Mouse (Mus musculus) frontal cortex, postnatal 25 days (tissue): ENCODE measurements around the gene Srsf4.

ENCODE experiments used
- DNase-seq, 2 experiments: peaks; one replicate each; pipeline ENCODE4 v3.0.0; 2022; ENCODE audit warnings: low spot score in 2 of 2

The Srsf4 gene

DNA sequence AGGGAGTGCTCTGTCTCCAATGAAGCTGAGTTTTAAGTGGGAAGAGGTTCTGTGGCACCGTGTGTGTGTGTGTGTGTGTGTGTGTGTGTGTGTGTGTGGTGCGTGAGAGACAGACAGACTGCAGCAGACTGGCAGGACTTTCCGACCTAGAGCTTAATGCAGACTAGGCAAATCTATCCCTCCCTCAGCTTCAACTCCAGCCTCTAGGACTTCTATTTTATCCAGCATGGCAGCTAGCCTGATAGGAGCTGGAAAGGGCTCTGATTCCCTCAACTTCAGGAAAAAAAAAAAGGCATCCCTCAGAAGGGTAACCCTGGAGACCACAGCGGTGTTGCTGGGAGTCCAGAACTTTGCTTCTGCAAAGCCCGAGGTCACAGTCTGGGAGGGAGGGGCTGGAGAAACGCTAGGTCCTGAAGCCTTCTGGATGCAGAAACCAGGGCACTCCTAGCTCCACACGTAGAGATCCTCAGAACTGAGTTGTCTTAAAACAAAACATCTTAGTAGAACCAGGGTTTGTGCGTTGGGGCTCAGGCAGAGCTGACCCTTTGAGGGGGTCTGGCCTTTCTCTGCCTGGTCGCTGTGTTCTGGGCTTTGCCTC is 40.7 kb downstream of the Srsf4 start:
- no peak for DNase-seq

DNA sequence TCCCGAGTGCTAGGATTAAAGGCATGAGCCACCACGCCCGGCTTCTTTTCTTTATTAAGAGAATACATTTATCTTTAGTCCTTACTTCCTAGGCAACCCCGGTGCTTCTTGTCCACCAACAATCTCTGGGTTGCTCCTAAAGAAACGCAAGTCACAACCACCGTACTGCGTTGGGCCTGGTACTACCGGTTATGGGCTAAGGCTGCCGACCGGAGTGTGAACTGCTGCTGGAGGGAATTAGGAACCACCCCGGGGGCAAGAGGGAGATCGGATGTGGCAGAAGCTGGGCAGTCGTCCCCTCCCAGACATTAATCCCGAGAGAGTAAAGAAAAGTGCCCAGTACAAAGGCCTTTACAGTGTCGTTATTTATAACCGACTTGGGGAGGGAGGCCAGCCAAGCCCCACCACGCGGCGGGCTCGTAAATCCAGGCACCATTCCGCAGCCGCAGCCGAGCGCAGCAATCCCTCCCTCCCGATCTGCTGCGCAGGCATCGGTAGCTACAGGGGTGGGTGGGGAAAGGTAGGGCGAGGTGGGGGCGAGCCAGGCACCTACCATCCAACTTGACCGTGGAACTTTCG is 41.6 kb downstream of the Srsf4 start:
- DNase-seq: no peak

DNA sequence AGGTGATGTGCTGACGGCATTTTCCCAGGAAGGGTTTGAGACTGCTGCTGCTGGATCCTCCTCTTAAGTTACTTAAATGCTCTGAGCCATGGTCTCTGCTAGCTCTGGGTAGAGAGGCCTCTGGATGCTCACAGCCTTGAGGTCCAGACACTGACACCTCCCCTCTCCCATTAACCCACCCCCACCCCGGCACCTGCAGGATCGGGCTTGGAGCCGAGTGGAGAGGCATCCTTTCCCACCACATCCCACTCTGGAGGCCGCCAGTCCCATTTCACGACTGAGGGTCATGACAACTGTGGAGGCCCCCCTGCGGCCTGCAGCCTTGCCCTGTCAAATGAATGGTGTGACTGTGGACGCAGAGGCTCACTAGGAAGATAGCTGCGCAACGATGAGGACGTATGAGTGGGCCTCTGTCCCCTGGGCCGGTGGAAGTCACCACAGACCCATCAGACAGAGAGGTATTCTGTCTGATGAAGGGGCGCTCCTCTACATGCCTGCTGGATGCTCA is 42.5 kb downstream of the Srsf4 start:
- DNase-seq: no peak

DNA sequence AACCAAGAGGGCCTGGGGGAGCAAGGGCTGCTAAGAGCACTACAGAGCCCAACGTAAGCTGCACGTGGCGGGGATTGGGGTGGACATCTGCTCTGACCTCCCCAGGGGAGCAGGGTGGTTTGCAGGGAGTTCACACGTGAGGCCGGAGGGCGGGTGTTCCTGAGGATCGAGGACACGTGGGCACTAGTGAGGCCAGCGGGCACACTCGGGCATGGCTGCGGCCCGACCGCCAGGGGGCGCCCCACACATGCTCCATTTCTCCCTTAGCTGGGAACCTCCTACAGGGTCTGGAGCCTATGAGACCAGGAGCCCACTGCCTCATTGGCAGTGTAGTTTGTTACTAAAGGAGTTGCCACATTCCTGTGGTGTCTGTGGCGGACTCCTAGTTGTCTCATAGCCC is 43.0 kb downstream of the Srsf4 start:
- DNase-seq: peak; percentile 58 to 69

GRCm38 (mm10) chr4:131917010-131917555 is 43.7 kb downstream of the Srsf4 start:
- no peak for DNase-seq

DNA sequence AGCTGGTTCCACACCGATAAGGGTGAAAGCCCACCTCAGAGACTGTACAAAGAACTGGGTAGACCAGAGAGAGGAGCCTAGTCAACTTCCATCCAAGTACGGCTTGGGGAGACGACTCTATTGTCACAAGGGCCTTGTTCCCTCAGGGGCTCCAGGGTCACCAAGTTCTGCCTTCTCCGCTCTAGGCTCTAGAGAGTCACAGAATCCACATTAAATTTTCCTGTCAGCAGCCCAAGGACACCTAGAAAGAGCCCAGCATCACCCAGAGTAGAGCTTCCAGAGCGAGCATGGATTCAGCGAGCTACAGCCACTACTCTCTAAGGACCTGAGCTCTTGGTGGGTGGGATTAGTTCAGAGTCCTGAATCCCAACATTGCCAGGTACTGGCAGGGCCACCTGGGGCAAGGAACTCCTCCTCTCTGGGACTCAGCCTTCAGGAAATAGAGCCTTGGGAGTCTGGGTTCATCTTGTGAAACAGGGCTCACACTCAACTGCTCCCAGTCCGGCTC is 44.7 kb downstream of the Srsf4 start:
- no peak for DNase-seq

- DNase-seq: no peak
These were observed 45.5 kb downstream of the Srsf4 start for GRCm38 (mm10) chr4:131918711-131919500.

- no peak for DNase-seq
These were observed 46.2 kb downstream of the Srsf4 start for GRCm38 (mm10) chr4:131919506-131920140.

- DNase-seq: no peak
These were observed 46.8 kb downstream of the Srsf4 start for GRCm38 (mm10) chr4:131920141-131920594.

DNA sequence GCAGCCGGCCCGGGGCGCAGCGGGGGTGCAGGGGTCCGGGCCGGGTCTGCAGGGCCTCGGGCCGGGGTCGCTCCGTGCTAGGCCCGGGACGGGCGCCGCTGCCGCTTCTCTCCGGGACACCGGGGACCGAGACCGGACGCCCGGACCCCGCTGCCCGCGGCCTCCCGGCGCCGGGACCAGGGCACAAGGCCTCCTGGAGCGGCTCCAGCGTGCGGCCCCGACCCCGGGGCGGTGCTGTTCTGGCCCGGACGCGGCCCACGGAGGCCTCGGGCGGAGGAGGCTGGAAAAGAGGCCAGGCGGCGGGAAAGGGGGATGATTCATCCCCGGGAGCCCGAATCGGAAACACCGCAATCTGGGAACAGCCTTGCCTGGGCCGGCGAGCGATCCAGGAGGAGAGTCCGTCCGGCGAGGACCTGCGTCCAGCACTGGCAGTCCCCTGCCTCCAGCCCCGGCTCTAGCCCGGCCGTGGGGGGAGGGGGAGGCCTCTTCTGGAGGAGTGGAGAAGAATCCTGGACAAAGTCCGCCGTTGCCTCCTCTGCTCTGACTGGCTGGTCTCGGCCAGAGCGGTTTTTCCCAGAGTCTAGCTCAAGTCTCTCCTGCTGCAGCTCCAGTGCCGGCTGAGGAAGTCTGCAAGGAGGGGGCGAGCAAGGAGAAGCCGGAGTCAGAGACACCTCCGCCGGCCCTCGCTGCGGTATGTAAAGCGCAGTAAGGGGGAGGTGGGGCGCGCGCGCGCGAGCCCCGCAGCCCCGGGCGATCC is 47.4 kb downstream of the Srsf4 start:
- no peak for DNase-seq

DNA sequence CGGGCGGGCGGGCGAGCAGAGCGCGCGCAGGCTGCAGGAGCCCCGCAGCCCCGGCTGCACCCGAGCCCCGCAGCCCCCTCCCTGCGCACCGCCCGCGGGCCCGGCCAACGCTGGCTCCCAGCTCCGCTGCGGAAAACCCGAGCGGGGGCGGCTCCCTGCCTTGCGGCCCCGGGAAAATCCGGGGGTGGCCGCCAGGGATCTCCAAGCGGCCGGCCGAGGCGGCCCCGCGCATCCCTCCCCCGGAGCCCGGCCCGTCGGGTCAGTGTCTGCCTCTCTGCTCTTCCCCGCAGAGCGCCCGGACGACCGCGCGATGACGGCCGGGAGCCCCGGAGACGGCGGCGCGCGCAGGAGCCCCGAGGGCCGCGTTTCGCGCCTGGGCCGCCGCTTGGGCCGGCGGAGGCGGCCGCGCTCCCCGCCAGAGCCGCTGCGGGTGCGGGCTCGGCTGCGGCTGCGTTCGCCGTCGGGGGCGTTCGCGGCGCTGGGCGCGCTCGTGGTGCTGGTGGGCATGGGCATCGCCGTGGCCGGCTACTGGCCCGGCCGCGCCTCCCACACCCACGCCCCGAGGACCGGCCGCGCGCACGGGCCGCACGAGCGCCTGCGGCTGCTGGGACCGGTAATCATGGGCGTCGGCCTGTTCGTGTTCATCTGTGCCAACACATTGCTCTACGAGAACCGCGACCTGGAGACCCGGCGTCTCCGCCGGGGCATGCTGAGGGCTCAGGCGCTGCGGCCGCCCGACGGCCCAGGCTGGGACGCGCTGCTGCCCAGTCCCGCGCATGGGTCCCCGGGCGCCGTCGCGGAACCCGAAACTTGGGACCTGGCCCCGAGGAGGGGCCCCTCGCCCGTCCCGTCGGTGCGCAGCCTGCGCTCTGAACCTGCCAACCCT is 48.3 kb downstream of the Srsf4 start, which contains the start of gene Tmem200b:
Gene Tmem200b, plus strand, starts transcription at position 311 of the 886 bp plus-strand sequence.
- DNase-seq: no peak

- no peak for DNase-seq
These were observed 49.0 kb downstream of the Srsf4 start for GRCm38 (mm10) chr4:131922404-131922803.

GRCm38 (mm10) chr4:131924096-131924810 is 50.8 kb downstream of the Srsf4 start:
- no peak for DNase-seq

GRCm38 (mm10) chr4:131929146-131929545 is 55.7 kb downstream of the Srsf4 start:
- DNase-seq: no peak

DNA sequence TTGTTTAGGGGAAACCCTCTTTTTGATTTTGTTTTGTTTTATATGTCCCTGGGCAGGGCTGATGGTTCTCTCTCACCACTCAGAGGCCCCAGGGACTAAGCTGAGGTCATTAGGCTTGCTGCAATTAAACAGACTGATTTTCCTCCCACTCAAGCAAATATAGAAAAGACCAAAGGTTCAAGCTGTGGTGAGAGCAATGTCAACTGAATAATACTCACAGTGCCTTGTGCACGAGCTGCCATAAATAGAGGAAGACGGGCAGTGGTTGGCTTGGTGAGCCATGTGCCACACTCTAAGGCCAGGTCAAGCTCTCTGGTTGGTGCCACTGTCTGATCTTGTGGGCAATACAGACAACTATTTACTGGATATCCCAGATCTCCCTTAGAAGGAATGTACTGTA is 66.0 kb downstream of the Srsf4 start:
- no peak for DNase-seq

DNA sequence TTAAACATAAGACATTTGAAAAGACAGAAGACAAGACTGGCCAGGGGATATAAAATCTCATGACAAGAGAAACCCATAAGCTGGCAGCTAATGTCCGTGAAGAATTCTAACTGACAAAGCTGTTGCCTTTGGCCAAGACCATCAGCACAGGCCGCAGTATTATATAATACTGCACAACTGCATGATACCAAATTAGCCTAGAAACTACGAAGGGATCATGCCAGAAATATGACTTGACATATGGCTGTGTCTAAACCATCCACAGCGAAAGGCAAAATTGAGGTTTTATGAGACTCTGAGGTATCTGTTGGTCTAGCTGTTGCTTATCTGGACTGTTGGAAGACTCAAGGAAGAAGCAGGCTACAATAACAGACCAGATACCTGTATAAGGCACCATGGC is 67.4 kb downstream of the Srsf4 start:
- DNase-seq: no peak

GRCm38 (mm10) chr4:131947848-131948247 is 74.4 kb downstream of the Srsf4 start:
- DNase-seq: no peak

- no peak for DNase-seq
These were observed 76.5 kb downstream of the Srsf4 start for GRCm38 (mm10) chr4:131949903-131950302.

DNA sequence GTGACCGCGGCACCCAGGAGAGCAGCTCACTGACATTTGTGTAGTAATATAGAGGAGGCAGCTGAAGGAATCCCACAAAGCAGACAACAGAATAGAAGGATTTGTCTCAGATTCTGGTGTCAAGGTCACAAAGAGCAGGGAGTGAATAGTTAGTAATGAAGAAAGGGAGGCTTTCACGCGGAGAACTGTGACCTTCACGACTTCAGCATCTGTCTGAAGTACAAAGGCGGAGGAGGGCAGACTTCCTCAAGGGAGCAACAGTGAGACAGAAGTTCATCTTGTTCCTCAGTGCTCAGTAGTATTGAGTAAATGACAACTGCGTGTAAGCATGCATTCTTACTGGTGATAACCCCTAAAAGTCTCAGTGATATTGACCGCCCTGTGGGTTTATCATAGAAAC is 77.2 kb downstream of the Srsf4 start:
- DNase-seq: no peak
